Mouse (Mus musculus): Measurements from ENCODE around the gene Cacnb4. TPM values are rescaled to one million over a fixed set of nuclear protein-coding genes. Genes with fewer than 3 reads are reported as not detected.

The Cacnb4 gene
- total RNA-seq, 2 experiments from 2014 or later = 1.2 to 1.5 TPM

GRCm38 (mm10) chr2:52492867-52493266, 183.8 kb downstream of the Cacnb4 start:
- intact Hi-C loops (cut with DNase I) = no loop called here
- DNase-seq = peak in 1 of 2 experiments; percentile 16

DNA sequence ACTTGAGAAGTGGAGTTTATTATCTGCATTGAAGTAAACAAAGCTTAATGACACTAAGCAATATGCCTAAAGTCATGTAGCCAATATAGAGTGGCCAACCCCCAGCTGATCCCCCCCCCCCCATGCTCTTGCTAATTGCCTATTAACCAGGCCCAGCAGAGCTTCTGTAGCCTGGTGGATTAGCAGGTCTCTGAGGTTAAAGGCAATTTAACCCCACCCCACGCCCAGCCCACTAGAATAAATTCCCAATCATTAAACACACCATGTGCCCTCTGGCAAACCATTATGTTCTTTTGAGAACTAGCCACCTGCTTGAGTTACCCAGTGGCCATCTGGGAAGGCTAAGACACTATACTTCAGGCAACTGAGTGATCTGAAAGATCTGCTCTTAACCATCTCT, 186.8 kb downstream of the Cacnb4 start:
- DNase-seq = no peak
- intact Hi-C loops (cut with DNase I) = no loop called here

DNA sequence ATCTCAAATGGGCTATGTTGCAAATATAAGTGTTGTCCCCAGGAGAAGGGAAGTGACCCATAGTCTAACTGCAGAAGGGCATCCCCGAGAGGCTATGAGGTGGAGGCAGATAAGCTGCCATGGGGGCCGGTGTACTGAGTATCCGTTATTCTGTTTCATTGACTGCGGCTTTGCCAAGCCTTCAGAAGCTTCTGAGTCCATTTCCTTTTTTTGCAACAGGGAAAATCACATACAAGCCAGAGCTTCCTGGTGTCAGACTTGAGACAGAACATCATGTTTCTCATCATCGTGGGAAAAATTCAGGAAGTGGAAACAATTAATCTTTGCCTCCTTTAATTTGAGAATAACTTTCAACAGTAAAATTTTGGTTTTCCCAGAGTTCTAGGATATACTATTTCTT, 193.1 kb downstream of the Cacnb4 start:
- no peak for DNase-seq
- intact Hi-C loops (cut with DNase I) = no loop called here

- DNase-seq = no peak
- intact Hi-C loops (cut with DNase I) = no loop called here
Measured at GRCm38 (mm10) chr2:52480476-52480875, 196.2 kb downstream of the Cacnb4 start.

- no peak for DNase-seq
Measured at GRCm38 (mm10) chr2:52478501-52478900, 198.1 kb downstream of the Cacnb4 start.

DNA sequence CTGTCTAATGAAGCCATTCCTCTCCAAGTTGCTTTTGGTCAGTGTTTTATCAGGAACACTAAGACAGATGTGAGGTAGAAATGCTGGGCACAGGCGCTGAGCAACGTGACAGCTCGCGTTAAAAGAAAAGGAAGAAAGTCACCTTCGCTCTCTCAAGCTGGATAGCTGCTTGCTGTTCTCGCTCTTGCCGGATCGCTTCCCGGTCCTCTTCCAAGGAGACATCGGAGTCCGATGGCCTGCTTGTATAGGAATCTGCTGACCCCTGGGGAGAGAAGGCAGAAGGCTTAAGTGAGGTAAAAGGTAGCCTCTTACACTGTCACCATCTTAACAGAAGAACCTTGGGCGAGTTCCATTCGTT, 199.1 kb downstream of the Cacnb4 start:
- no peak for DNase-seq
- intact Hi-C loops (cut with DNase I) = no loop called here

More at GRCm38 (mm10) chr2:52478501-52478900, 198.1 kb downstream of the Cacnb4 start:
- intact Hi-C loops (cut with DNase I) = no loop called here

- no peak for DNase-seq
- intact Hi-C loops (cut with DNase I) = no loop called here
Measured at GRCm38 (mm10) chr2:52476801-52477549, 199.7 kb downstream of the Cacnb4 start.

DNA sequence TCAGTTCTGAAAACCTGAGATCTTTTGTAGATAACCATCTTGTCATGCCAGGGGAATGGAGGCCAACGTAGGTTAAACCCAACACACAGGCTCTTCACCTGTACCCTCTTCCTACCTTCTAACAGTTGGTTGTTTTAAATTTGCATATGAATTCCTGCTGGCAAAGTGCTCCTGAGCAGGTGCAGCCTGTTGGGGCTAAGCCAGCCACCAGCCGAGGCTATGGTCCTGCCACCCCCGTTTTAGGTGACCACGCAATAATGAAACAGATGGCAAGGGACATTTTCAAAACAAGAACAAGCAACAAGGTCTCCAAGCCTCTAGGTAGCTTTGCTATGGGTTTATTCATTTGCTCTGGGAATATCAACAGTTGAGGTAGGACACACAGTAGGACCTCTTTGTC, 200.8 kb downstream of the Cacnb4 start:
- no peak for DNase-seq
- intact Hi-C loops (cut with DNase I) = no loop called here

DNA sequence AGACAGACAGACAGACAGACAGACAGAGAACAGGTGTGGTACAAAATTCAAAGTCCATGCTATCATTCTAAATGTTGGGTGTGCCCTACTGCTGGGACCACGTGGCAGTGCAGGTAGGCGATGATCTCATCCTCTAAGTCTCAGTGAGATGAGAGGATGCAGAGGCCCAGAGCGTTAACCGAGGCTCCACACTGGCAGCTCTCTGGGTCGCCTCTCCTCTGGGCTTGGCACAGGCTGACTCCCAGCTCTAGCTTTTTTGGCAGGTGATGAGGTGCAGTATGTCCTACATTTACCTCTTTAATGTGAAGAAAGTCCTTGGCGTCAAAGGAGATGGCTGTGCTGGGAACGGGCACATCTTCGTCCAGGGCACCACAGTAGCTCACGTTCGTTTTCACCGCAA, 202.1 kb downstream of the Cacnb4 start:
- no peak for DNase-seq
- intact Hi-C loops (cut with DNase I) = no loop called here

DNA sequence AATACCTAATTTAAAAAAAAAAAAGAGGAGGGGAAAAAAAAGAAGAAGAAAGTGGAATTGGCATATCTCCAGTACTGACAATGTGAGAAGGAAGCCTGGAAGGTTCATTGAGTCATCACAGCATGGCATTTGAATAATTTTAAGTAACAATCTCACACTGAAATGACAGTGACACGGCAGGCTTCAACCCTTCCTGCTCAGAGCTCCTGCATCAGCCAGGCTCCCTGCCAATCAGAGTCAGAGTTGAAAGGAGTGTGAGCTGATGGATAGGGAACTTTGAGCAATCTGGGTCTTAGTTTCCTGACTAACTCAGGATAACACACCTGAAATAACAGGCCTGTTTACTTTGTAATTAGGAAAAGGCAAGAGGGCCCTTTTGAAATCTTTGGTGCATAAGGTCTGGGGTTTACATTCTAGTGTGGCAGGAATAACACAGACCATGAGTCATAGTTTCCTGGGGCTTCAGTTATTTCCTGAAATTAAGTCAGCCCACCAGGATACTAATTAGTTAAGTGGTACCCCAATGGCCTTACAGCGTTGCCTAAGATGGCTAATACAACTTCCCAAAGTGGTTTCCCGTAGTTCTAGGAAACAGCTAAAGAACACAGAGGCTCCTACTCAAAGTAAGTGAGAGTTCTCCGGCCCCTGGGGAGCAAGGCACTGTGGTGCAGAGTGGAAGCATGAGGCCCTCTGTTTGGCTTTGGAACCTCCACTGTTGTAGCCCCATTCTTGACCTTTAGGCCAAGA, 204.9 kb downstream of the Cacnb4 start:
- intact Hi-C loops (cut with DNase I) = no loop called here
- DNase-seq = no peak

- intact Hi-C loops (cut with DNase I) = no loop called here
- no peak for DNase-seq
Measured at GRCm38 (mm10) chr2:52470044-52470560, 206.5 kb downstream of the Cacnb4 start.

DNA sequence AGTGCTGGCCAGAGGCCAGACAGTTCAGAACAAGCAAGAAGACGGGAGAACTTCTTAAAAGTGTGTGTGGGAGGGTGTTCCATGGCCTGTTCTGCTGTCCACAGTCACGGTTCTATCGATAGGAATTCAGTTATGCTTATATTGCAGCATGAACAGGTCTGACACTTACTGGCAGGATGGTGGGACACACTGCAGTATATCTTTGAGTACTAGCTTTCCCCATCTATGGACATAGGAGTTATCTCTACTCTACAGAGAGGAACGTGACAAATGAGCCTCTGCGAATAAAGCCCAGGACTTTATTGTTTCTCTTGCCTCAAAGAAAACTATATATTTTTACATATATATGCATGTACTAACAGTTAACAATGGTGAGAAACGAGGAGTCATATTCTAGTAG, 209.0 kb downstream of the Cacnb4 start:
- no peak for DNase-seq
- intact Hi-C loops (cut with DNase I) = no loop called here

DNA sequence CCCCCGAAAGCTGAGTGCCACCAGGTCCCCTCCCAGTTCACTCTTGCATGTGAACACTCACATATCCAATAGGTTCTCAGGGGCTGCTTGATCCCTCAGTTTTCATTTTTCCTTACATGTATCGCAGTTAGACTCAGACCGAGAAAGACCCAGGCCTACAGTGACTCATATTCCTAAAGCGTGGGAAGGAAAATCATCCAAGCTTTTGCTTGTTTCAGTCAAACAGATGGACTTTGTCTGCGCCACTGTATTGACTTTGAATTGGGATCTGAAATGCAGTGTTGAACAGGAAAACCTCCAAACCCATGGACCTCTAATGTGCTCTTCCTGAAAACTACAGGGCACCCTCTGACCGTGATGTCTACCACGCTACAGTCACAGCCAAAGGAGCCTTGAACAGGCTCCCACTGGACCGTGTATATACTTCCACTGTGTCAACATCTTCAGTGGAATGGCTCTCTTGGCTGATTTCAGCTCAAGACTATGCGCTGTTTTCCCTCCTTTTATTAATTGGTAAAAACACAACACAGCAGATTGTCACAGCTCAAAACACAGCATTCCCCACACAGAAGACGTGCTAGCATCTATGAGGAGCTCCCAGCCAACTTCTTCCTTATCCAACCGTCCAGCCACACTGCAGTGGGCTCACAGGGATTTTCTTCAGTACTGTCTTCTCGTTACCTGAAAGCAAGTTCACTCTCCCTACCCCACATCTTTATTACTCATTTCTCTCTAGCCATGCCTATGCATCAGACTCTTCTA, 215.2 kb downstream of the Cacnb4 start:
- no peak for DNase-seq
- intact Hi-C loops (cut with DNase I) = no loop called here

- intact Hi-C loops (cut with DNase I) = no loop called here
- no peak for DNase-seq
Measured at GRCm38 (mm10) chr2:52455606-52456479, 220.8 kb downstream of the Cacnb4 start.

DNA sequence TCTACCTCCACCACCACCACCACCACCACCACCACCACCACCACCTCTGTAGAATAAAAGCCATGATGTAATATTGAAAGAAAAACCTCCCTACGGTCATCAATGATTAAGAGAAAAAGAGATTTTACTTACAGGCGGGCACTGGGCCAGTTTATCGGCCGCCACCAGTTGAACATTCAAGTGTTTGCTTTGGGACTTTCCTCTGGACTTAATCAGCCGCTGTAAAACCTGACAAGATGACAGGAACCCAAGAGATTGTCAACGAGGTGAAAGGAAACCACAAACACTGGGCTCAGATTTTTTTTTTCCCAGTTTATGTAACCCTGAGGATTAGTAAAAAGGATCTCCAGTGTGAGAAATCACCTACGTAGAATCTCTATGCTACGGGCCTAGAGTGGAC, 226.8 kb downstream of the Cacnb4 start:
- intact Hi-C loops (cut with DNase I) = no loop called here
- DNase-seq = no peak

DNA sequence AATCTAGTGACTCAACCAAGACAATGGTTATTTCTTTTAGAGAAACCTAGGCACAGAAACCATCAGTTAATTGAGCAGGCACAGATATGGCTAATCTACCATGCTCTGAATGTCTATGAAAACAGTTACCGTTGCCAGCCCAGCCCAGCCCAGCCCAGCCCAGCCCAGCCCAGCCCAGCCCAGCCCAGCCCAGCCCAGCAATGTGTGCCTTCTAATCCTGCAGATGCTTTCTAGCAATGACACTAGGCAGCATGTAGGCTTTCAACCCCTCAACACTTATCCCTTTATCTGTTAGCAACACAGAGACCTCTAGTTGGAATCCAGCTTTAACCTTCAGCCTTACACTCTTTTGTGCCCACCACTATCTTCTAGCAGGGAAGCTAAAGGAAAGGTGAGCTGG, 227.7 kb downstream of the Cacnb4 start:
- no peak for DNase-seq
- intact Hi-C loops (cut with DNase I) = no loop called here

- DNase-seq = no peak
- intact Hi-C loops (cut with DNase I) = no loop called here
Measured at GRCm38 (mm10) chr2:52446648-52447047, 230.0 kb downstream of the Cacnb4 start.

GRCm38 (mm10) chr2:52442125-52442524, 234.5 kb downstream of the Cacnb4 start:
- intact Hi-C loops (cut with DNase I) = no loop called here
- no peak for DNase-seq

DNA sequence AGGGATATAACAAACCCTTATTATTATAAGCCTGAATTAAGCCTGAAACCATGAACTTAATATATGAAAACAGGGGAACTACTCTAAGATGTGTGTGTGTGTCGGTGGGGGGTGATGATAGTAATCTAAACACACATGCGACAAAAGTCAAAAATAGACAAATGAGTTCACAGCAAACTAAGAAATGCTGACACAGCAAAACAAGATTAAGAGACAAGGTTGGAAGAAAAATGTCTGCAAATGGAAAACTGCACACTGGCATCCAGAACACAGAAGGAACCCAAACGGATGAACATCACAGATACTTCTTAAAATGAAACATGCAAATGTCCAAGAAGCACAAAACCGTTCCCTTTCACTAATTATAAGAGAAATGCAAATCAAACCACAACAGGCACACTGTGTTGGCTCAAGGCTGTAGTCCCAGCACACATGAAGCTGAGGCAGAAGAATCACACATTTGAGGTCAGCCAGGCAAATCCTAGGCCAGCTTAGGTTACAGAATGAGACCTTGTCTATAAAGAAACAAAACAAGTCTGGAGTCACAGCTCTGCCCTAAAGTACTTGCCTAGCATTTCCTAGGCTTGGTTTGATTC, 236.1 kb downstream of the Cacnb4 start:
- DNase-seq = no peak
- intact Hi-C loops (cut with DNase I) = no loop called here

DNA sequence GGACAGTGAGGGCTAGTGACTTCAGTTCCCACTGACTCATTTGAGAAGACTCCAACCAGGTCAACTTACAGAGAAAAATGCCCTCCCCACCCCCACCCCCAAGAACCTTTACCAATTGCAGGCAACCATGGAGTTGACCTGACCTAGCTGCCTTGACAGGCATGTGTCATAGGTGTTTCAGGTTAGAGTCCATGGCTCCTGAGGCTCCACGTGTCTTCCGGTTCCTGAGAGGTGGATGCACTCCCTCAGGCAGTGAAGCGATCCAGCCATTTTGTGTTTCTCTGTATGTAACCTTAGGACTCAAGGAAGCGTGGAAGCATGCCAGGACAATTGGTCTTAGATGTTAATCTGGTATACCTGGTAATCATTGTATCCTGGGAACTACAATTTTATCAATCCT, 238.2 kb downstream of the Cacnb4 start:
- intact Hi-C loops (cut with DNase I) = no loop called here
- DNase-seq = no peak
